Mouse (Mus musculus): ENCODE measurements at regions not wholly inside any gene's neighbourhood (a gene's known extent, or its start where the extent isn't known, plus 50 kb on each side); places are given as distances from the start of the nearest gene placed in this dataset.
A peak's percentile ranks its signal among the peaks of the same experiment; 100 is the strongest.
"Not testable (repeated sequence)": the region's sequence is repeated elsewhere in the genome, so short reads cannot be mapped to it uniquely, and the experiment has no call there.

GRCm38 (mm10) chr12:77056748-77057370, 94.9 kb upstream of the Max start:
- no peak for DNase-seq

- no peak for DNase-seq
Observed at GRCm38 (mm10) chr12:77054700-77055099, 92.7 kb upstream of the Max start.

- no peak for DNase-seq
Observed at GRCm38 (mm10) chr12:77054211-77054610, 92.2 kb upstream of the Max start.

GRCm38 (mm10) chr12:77052853-77053252, 90.9 kb upstream of the Max start:
- peak; percentile 22 for DNase-seq

GRCm38 (mm10) chr12:77048380-77048779, 86.4 kb upstream of the Max start:
- DNase-seq: no peak

- no peak for DNase-seq
Observed at GRCm38 (mm10) chr12:77047273-77047672, 85.3 kb upstream of the Max start.

- DNase-seq: no peak
Observed at GRCm38 (mm10) chr12:77045956-77046355, 84.0 kb upstream of the Max start.

GRCm38 (mm10) chr12:77045356-77045755, 83.4 kb upstream of the Max start:
- no peak for DNase-seq

GRCm38 (mm10) chr12:77042356-77042755, 80.4 kb upstream of the Max start:
- DNase-seq: no peak

- DNase-seq: no peak
Observed at GRCm38 (mm10) chr12:77041141-77041540, 79.1 kb upstream of the Max start.

GRCm38 (mm10) chr12:77039953-77040305, 77.9 kb upstream of the Max start:
- DNase-seq: no peak

- peak; percentile 40 for DNase-seq
Observed at GRCm38 (mm10) chr12:77039295-77039952, 77.4 kb upstream of the Max start.

- no peak for DNase-seq
Observed at GRCm38 (mm10) chr12:77035676-77036075, 73.7 kb upstream of the Max start.

GRCm38 (mm10) chr12:77031448-77031847, 69.4 kb upstream of the Max start:
- DNase-seq: no peak

GRCm38 (mm10) chr12:77025431-77025879, 63.5 kb upstream of the Max start:
- no peak for DNase-seq

- DNase-seq: no peak
Observed at GRCm38 (mm10) chr12:77022538-77022937, 60.5 kb upstream of the Max start.

- DNase-seq: no peak
Observed at GRCm38 (mm10) chr12:77021881-77022280, 59.9 kb upstream of the Max start.

GRCm38 (mm10) chr12:77019708-77020511, 57.9 kb upstream of the Max start:
- DNase-seq: peak; percentile 70

GRCm38 (mm10) chr12:77019148-77019547, 57.1 kb upstream of the Max start:
- DNase-seq: not testable (repeated sequence)

- DNase-seq: no peak
Observed at GRCm38 (mm10) chr12:77018373-77018772, 56.4 kb upstream of the Max start.

GRCm38 (mm10) chr12:77014908-77015307, 52.9 kb upstream of the Max start:
- DNase-seq: no peak

All from gastrocnemius, postnatal 25 days (tissue).